Mouse (Mus musculus): ENCODE measurements around the gene Stxbp1. TPM values are rescaled to one million over a fixed set of nuclear protein-coding genes. Genes with fewer than 3 reads are reported as not detected.

Stxbp1 gene
- polyA plus RNA-seq, 1 experiment: 1.6 TPM

- Histone ChIP-seq H3K4me3 (replicated peaks) (no peak overlapping the region), H3K9me3 (no peaks in the 10 kb centered on the region), H3K4me1 (peaks cover 25% of the 10 kb centered on the region), H3K27me3 (replicated peaks) (peaks cover 26% of the 10 kb centered on the region), H3K36me3 (replicated peaks; ENCODE audit: low read length) (peaks cover 4% of the 10 kb centered on the region)
- TF ChIP-seq FLI1 (IDR thresholded peaks at IDR 0.05; ENCODE audit: low read length) (no peak), GATA1 (IDR thresholded peaks at IDR 0.05; ENCODE audit: borderline replicate concordance, low read length) (no peak)
Observed at GRCm38 (mm10) chr2:32779131-32779530, 67.9 kb downstream of the Stxbp1 start.

GRCm38 (mm10) chr2:32778081-32778480 is 69.0 kb downstream of the Stxbp1 start:
- peaks cover 28% of the 10 kb centered on the region for H3K4me1 ChIP-seq

GRCm38 (mm10) chr2:32776192-32776591 is 70.9 kb downstream of the Stxbp1 start:
- peaks cover 24% of the 10 kb centered on the region for H3K27me3 ChIP-seq (replicated peaks)
- no peak for TF ChIP-seq FLI1 (IDR thresholded peaks at IDR 0.05; ENCODE audit: low read length)
- TF ChIP-seq GATA1 (IDR thresholded peaks at IDR 0.05; ENCODE audit: borderline replicate concordance, low read length): no peak
- H3K4me3 ChIP-seq (replicated peaks): peak overlapping the region; percentile 96
- no peaks in the 10 kb centered on the region for H3K9me3 ChIP-seq
- peaks cover 45% of the 10 kb centered on the region for H3K4me1 ChIP-seq
- H3K36me3 ChIP-seq (replicated peaks; ENCODE audit: low read length): peaks cover 4% of the 10 kb centered on the region

More at GRCm38 (mm10) chr2:32778081-32778480, 69.0 kb downstream of the Stxbp1 start:
- no peaks in the 10 kb centered on the region for H3K9me3 ChIP-seq
- no peak overlapping the region for H3K4me3 ChIP-seq (replicated peaks)
- no peak for TF ChIP-seq GATA1 (IDR thresholded peaks at IDR 0.05; ENCODE audit: borderline replicate concordance, low read length)
- no peak for TF ChIP-seq FLI1 (IDR thresholded peaks at IDR 0.05; ENCODE audit: low read length)
- peaks cover 4% of the 10 kb centered on the region for H3K36me3 ChIP-seq (replicated peaks; ENCODE audit: low read length)
- H3K27me3 ChIP-seq (replicated peaks): peaks cover 27% of the 10 kb centered on the region

- Histone ChIP-seq H3K36me3 (replicated peaks; ENCODE audit: low read length) (peaks cover 4% of the 10 kb centered on the region), H3K9me3 (no peaks in the 10 kb centered on the region), H3K4me1 (peaks cover 49% of the 10 kb centered on the region), H3K4me3 (replicated peaks) (peak within 1 kb of the TSS; percentile 96), H3K27me3 (replicated peaks) (peaks cover 22% of the 10 kb centered on the region)
- TF ChIP-seq GATA1 (IDR thresholded peaks at IDR 0.05; ENCODE audit: borderline replicate concordance, low read length): no peak
- TF ChIP-seq FLI1 (IDR thresholded peaks at IDR 0.05; ENCODE audit: low read length): 0 out of 2 replicates have a peak, but pooled peaks have one; percentile 26
Observed at GRCm38 (mm10) chr2:32775359-32776074, 71.5 kb downstream of the Stxbp1 start, which contains the start of the genes Ttc16 and Ptrh1. Gene Ttc16, minus strand, starts transcription at chr2:32775633. Gene Ptrh1, plus strand, starts transcription at chr2:32775786.

GRCm38 (mm10) chr2:32772626-32773279 is 74.3 kb downstream of the Stxbp1 start:
- H3K4me1 ChIP-seq: peaks cover 69% of the 10 kb centered on the region
- no peaks in the 10 kb centered on the region for H3K9me3 ChIP-seq
- no peaks in the 10 kb centered on the region for H3K36me3 ChIP-seq (replicated peaks; ENCODE audit: low read length)
- H3K4me3 ChIP-seq (replicated peaks): no peak overlapping the region
- H3K27me3 ChIP-seq (replicated peaks): peaks cover 23% of the 10 kb centered on the region
- TF ChIP-seq GATA1 (IDR thresholded peaks at IDR 0.05; ENCODE audit: borderline replicate concordance, low read length) (no peak), FLI1 (IDR thresholded peaks at IDR 0.05; ENCODE audit: low read length) (no peak)

- TF ChIP-seq GATA1 (IDR thresholded peaks at IDR 0.05; ENCODE audit: borderline replicate concordance, low read length) (no peak), FLI1 (IDR thresholded peaks at IDR 0.05; ENCODE audit: low read length) (no peak)
- H3K27me3 ChIP-seq (replicated peaks): peaks cover 28% of the 10 kb centered on the region
- H3K4me3 ChIP-seq (replicated peaks): no peak overlapping the region
- no peaks in the 10 kb centered on the region for H3K36me3 ChIP-seq (replicated peaks; ENCODE audit: low read length)
- H3K9me3 ChIP-seq: no peaks in the 10 kb centered on the region
- peaks cover 77% of the 10 kb centered on the region for H3K4me1 ChIP-seq
Observed at GRCm38 (mm10) chr2:32771886-32772285, 75.2 kb downstream of the Stxbp1 start.

- Histone ChIP-seq H3K9me3 (no peaks in the 10 kb centered on the region), H3K4me1 (peaks cover 61% of the 10 kb centered on the region), H3K36me3 (replicated peaks; ENCODE audit: low read length) (no peaks in the 10 kb centered on the region), H3K27me3 (replicated peaks) (peaks cover 37% of the 10 kb centered on the region), H3K4me3 (replicated peaks) (peak overlapping the region; percentile 75)
- TF ChIP-seq FLI1 (IDR thresholded peaks at IDR 0.05; ENCODE audit: low read length) (no peak), GATA1 (IDR thresholded peaks at IDR 0.05; ENCODE audit: borderline replicate concordance, low read length) (no peak; the same call in 2 of the 3 replicates)
Observed at GRCm38 (mm10) chr2:32769327-32770085, 77.5 kb downstream of the Stxbp1 start.

- Histone ChIP-seq H3K4me3 (replicated peaks) (peak overlapping the region; percentile 75), H3K36me3 (replicated peaks; ENCODE audit: low read length) (no peaks in the 10 kb centered on the region), H3K4me1 (peaks cover 58% of the 10 kb centered on the region), H3K27me3 (replicated peaks) (peaks cover 34% of the 10 kb centered on the region), H3K9me3 (no peaks in the 10 kb centered on the region)
- TF ChIP-seq FLI1 (IDR thresholded peaks at IDR 0.05; ENCODE audit: low read length) (no peak), GATA1 (IDR thresholded peaks at IDR 0.05; ENCODE audit: borderline replicate concordance, low read length) (no peak)
Observed at GRCm38 (mm10) chr2:32768661-32769285, 78.3 kb downstream of the Stxbp1 start.

- H3K9me3 ChIP-seq: no peaks in the 10 kb centered on the region
- H3K4me1 ChIP-seq: peaks cover 58% of the 10 kb centered on the region
- H3K4me3 ChIP-seq (replicated peaks): no peak overlapping the region
- H3K36me3 ChIP-seq (replicated peaks; ENCODE audit: low read length): peaks cover 11% of the 10 kb centered on the region
- peaks cover 31% of the 10 kb centered on the region for H3K27me3 ChIP-seq (replicated peaks)
- no peak for TF ChIP-seq FLI1 (IDR thresholded peaks at IDR 0.05; ENCODE audit: low read length)
- no peak for TF ChIP-seq GATA1 (IDR thresholded peaks at IDR 0.05; ENCODE audit: borderline replicate concordance, low read length)
Observed at GRCm38 (mm10) chr2:32767241-32767640, 79.8 kb downstream of the Stxbp1 start.

Data from megakaryocyte, embryonic 14.5 days (primary cell).